In the genomic region with DNA sequence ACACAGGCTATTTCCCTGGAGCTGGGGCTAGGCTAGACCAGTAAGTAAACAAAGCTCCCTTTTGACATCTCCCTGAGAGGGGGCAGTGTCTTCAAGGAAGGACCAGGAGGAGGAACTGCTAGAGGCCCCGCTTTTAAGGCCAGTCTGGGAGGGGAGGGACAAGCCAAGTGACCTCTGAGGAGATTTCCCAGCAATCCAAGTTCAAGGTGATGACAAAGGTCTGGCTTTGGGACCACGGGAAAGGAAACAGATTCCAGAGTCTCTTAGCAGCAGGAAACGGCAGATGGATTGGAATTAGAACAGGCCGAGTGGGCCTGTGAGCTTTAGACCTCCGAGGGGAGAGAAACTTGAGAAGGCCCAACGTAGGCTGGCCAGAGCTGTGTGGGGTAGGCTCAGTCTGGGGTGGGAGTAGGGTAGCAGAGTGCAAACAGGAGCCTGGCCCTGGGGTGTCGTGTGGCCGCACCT, we compare ENCODE assay signal across 9 mouse cellular contexts.
A peak's percentile ranks its signal among the peaks of the same experiment; 100 is the strongest.
DNase-seq lines count a peak whose midpoint lies in the region; ATAC-seq lines count a peak whose summit lies in the region.
"Had no signal": no experiment of that assay in that cellular context is flagged by ENCODE, and none has a peak within 500 bp of the region (broad histone marks: within the 10 kb centered on the region; RNA-seq: fewer than 3 reads in every experiment).

No protein-coding gene starts in this region.

- DNase-seq in lung, postnatal 25 days (ENCODE audit: low spot score), result no peak
- peak; percentile 49 for DNase-seq in neural tube, embryonic 10.5 days (ENCODE audit: extremely low spot score, low spot score)
- DNase-seq in adipocyte (ENCODE audit: low spot score), result no peak
- no peak for DNase-seq in ovary, adult 18-20 months (ENCODE audit: low spot score)
- no peak for DNase-seq in right cerebral cortex, postnatal 4 days

- WGBS in lung, embryonic 15.5 days, result 14% methylated on average over 8 of the region's 8 CpGs
- 21% methylated on average over 8 of the region's 8 CpGs for WGBS in heart, embryonic 15.5 days
- 8% methylated on average over 8 of the region's 8 CpGs for whole genome bisulfite sequencing in kidney, embryonic 15.5 days

- no peak overlapping the region for H3K4me2 ChIP-seq in lung, embryonic 15.5 days
- H3K4me2 ChIP-seq in heart, embryonic 15.5 days, result no peak overlapping the region
- H3K4me2 ChIP-seq in kidney, embryonic 15.5 days, result no peak overlapping the region

- H3K4me3 ChIP-seq in lung, embryonic 15.5 days, result no peak overlapping the region
- no peak overlapping the region for H3K4me3 ChIP-seq in heart, embryonic 15.5 days
- H3K4me3 ChIP-seq in kidney, embryonic 15.5 days (replicated peaks), result no peak overlapping the region

- H3K9ac ChIP-seq in lung, embryonic 15.5 days, result no peak overlapping the region
- no peak overlapping the region for H3K9ac ChIP-seq in heart, embryonic 15.5 days
- no peak overlapping the region for H3K9ac ChIP-seq in kidney, embryonic 15.5 days

- no peaks in the 10 kb centered on the region for H3K27me3 ChIP-seq in lung, embryonic 15.5 days
- H3K27me3 ChIP-seq in heart, embryonic 15.5 days, result no peaks in the 10 kb centered on the region
- H3K27me3 ChIP-seq in kidney, embryonic 15.5 days, result no peaks in the 10 kb centered on the region

- H3K36me3 ChIP-seq in lung, embryonic 15.5 days, result no peaks in the 10 kb centered on the region
- H3K36me3 ChIP-seq in heart, embryonic 15.5 days, result no peaks in the 10 kb centered on the region
- H3K36me3 ChIP-seq in kidney, embryonic 15.5 days, result no peaks in the 10 kb centered on the region
- H3K36me3 ChIP-seq: G1E had no signal

- no peaks in the 10 kb centered on the region for H3K9me3 ChIP-seq in lung, embryonic 15.5 days
- H3K9me3 ChIP-seq in heart, embryonic 15.5 days (replicated peaks), result no peaks in the 10 kb centered on the region
- H3K9me3 ChIP-seq in kidney, embryonic 15.5 days (replicated peaks), result no peaks in the 10 kb centered on the region

- H3K27ac ChIP-seq in lung, embryonic 15.5 days, result peak overlapping the region; percentile 87
- peak overlapping the region; percentile 87 for H3K27ac ChIP-seq in heart, embryonic 15.5 days
- H3K27ac ChIP-seq in kidney, embryonic 15.5 days, result peak overlapping the region; percentile 83

- H3K4me1 ChIP-seq in lung, embryonic 15.5 days, result peaks cover 24% of the 10 kb centered on the region
- H3K4me1 ChIP-seq in heart, embryonic 15.5 days (replicated peaks), result peaks cover 35% of the 10 kb centered on the region
- peaks cover 30% of the 10 kb centered on the region for H3K4me1 ChIP-seq in kidney, embryonic 15.5 days

- ATAC-seq in lung, embryonic 15.5 days (ENCODE audit: borderline replicate concordance, extremely low read depth, low FRiP score, low TSS enrichment), result peak; percentile 68
- ATAC-seq in heart, embryonic 15.5 days (replicated peaks; ENCODE audit: insufficient number of reproducible peaks, insufficient read depth, low FRiP score, low read depth), result peak; percentile 74
- peak; percentile 81 for ATAC-seq in kidney, embryonic 15.5 days (replicated peaks; ENCODE audit: low FRiP score)
